Mouse (Mus musculus): ENCODE data around the gene Ptges3l. TPM values are rescaled to one million over a fixed set of nuclear protein-coding genes. Genes with fewer than 3 reads are reported as not detected.
A peak's percentile ranks its signal among the peaks of the same experiment; 100 is the strongest.
"Not testable (repeated sequence)": the region's sequence is repeated elsewhere in the genome, so short reads cannot be mapped to it uniquely, and the experiment has no call there.

The Ptges3l gene
- polyA plus RNA-seq, 1 experiment: 5.3 TPM

DNA sequence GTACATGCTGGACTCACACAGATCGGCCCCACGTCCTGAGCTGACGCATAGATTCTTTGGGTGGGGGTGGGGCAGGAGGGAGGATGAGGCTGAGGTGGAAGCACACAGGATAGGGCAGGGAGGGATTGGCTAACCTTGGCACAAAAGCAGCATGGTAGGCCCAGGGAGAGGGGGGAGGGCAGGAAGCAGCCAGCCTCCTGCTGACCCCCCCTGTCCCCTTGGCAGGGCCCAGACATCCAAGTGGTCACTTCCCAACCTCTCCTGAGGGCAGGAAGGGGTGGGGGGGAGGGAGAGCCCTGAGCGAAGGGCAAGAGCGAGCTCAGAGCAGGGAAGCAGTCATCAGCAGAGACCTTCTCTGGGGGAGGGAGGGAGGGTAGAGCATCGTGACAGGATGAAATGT is 34.6 kb upstream of the Ptges3l start:
- no peak for DNase-seq
- no peak overlapping the region for H3K4me3 ChIP-seq (replicated peaks; ENCODE audit: extremely low read depth, low read depth, low read length)
- no peak for TF ChIP-seq POLR2A (IDR thresholded peaks at IDR 0.05; ENCODE audit: borderline replicate concordance, extremely low read depth, low read depth, low read length)
- TF ChIP-seq CTCF (IDR thresholded peaks at IDR 0.05; ENCODE audit: insufficient read depth, low read length): no peak
- H3K4me1 ChIP-seq (ENCODE audit: control insufficient read depth, insufficient read depth, low read length): peaks cover 15% of the 10 kb centered on the region; the same call in 1 of the 2 replicates
- WGBS: 34% methylated on average over 6 of the region's 6 CpGs

DNA sequence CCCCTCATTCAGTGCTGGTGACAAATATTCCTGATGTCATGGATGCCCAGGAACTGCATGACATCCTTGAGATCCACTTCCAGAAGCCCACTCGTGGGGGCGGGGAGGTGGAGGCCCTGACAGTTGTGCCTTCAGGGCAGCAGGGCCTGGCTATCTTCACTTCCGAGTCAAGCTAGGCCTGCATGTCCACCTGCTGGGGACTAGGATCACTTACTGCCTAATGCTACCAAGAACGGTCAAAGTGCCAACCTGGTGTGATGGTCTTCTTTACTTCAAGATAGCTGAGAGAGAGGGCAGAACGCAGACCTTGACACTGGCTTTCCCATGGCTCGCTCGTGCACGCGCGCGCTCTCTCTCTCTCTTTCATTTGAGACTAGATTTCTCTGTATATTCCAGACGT is 33.1 kb upstream of the Ptges3l start:
- DNase-seq: no peak
- TF ChIP-seq POLR2A (IDR thresholded peaks at IDR 0.05; ENCODE audit: borderline replicate concordance, extremely low read depth, low read depth, low read length) (no peak), CTCF (IDR thresholded peaks at IDR 0.05; ENCODE audit: insufficient read depth, low read length) (no peak)
- peaks cover 11% of the 10 kb centered on the region; the same call in 1 of the 2 replicates for H3K4me1 ChIP-seq (ENCODE audit: control insufficient read depth, insufficient read depth, low read length)
- WGBS: 83% methylated on average over 12 of the region's 12 CpGs
- no peak overlapping the region for H3K4me3 ChIP-seq (replicated peaks; ENCODE audit: extremely low read depth, low read depth, low read length)

DNA sequence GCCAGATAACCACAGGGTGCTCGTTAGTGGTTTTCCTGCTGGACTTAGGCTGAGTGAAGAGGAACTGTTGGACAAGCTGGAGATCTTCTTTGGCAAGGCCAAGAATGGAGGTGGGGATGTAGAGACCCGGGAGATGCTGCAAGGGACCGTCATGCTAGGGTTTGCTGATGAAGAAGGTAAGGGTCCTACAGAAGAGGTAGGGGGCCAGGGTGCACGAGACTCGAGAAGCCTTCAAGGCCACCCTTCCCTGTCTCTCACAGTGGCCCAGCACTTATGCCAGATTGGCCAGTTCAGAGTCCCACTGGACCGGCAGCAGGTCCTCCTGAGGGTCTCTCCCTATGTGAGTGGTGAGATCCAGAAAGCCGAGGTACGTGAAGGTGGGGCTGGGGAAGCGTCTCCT is 32.5 kb upstream of the Ptges3l start:
- Histone ChIP-seq H3K4me1 (ENCODE audit: control insufficient read depth, insufficient read depth, low read length) (peaks cover 11% of the 10 kb centered on the region; the same call in 1 of the 2 replicates), H3K4me3 (replicated peaks; ENCODE audit: extremely low read depth, low read depth, low read length) (no peak overlapping the region)
- WGBS: 88% methylated on average over 9 of the region's 9 CpGs
- DNase-seq: no peak
- TF ChIP-seq POLR2A (IDR thresholded peaks at IDR 0.05; ENCODE audit: borderline replicate concordance, extremely low read depth, low read depth, low read length) (no peak), CTCF (IDR thresholded peaks at IDR 0.05; ENCODE audit: insufficient read depth, low read length) (no peak)

- Histone ChIP-seq H3K4me3 (replicated peaks; ENCODE audit: extremely low read depth, low read depth, low read length) (no peak overlapping the region), H3K4me1 (ENCODE audit: control insufficient read depth, insufficient read depth, low read length) (peaks cover 13% of the 10 kb centered on the region; the same call in 1 of the 2 replicates)
- 69% methylated on average over 7 of the region's 7 CpGs for WGBS
- TF ChIP-seq CTCF (IDR thresholded peaks at IDR 0.05; ENCODE audit: insufficient read depth, low read length) (no peak), POLR2A (IDR thresholded peaks at IDR 0.05; ENCODE audit: borderline replicate concordance, extremely low read depth, low read depth, low read length) (no peak)
- DNase-seq: no peak
Observed at GRCm38 (mm10) chr11:101455627-101456026, 30.5 kb upstream of the Ptges3l start.

- DNase-seq: no peak
- Histone ChIP-seq H3K4me1 (ENCODE audit: control insufficient read depth, insufficient read depth, low read length) (peaks cover 7% of the 10 kb centered on the region; the same call in 1 of the 2 replicates), H3K4me3 (replicated peaks; ENCODE audit: extremely low read depth, low read depth, low read length) (no peak overlapping the region)
- 53% methylated on average over 6 of the region's 6 CpGs for WGBS
- no peak for TF ChIP-seq POLR2A (IDR thresholded peaks at IDR 0.05; ENCODE audit: borderline replicate concordance, extremely low read depth, low read depth, low read length)
- no peak for TF ChIP-seq CTCF (IDR thresholded peaks at IDR 0.05; ENCODE audit: insufficient read depth, low read length)
Observed at GRCm38 (mm10) chr11:101454702-101455101, 29.6 kb upstream of the Ptges3l start.

DNA sequence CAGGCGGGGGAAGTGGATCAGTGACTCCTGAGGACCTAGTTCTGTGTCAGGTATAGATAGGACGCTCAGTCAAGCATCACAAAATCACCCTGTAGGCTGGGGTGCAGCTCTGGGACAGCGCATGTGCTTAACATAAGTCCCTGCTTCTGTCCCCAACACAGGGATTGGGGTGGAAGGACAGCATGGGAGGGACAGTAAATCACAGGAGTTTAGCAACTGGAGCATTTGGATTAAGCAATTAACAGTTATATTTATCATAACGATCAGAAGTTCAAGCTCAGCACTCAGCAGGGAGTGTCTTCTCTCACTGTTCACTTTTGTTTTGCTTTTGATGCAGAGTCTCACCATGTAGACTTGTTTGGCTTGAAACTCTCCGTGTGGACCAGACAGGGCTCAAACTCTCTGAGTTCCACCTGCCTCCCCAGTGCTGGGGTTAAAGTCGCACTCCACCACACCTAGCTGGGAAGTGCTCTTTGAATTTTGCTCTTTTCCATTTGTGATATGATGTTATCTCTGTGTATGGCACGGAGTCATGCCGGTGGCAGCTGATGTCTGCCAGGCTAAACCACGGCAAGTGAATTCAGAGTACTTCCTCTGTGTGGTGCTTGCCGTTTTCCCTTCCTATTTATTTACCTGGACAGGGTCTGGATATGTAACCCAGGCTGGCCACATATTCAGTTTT is 27.1 kb upstream of the Ptges3l start:
- 0 out of 2 replicates have a peak, but pooled peaks cover 5% of the 10 kb centered on the region for H3K4me1 ChIP-seq (ENCODE audit: control insufficient read depth, insufficient read depth, low read length)
- H3K4me3 ChIP-seq (replicated peaks; ENCODE audit: extremely low read depth, low read depth, low read length): no peak overlapping the region
- TF ChIP-seq CTCF (IDR thresholded peaks at IDR 0.05; ENCODE audit: insufficient read depth, low read length): no peak
- no peak for TF ChIP-seq POLR2A (IDR thresholded peaks at IDR 0.05; ENCODE audit: borderline replicate concordance, extremely low read depth, low read depth, low read length)
- WGBS: 47% methylated on average over 10 of the region's 10 CpGs
- DNase-seq: no peak

GRCm38 (mm10) chr11:101451536-101451935 is 26.4 kb upstream of the Ptges3l start:
- TF ChIP-seq CTCF (IDR thresholded peaks at IDR 0.05; ENCODE audit: insufficient read depth, low read length): no peak
- TF ChIP-seq POLR2A (IDR thresholded peaks at IDR 0.05; ENCODE audit: borderline replicate concordance, extremely low read depth, low read depth, low read length): no peak
- 0 out of 2 replicates have a peak, but pooled peaks cover 5% of the 10 kb centered on the region for H3K4me1 ChIP-seq (ENCODE audit: control insufficient read depth, insufficient read depth, low read length)
- DNase-seq: no peak
- no peak overlapping the region for H3K4me3 ChIP-seq (replicated peaks; ENCODE audit: extremely low read depth, low read depth, low read length)
- 85% methylated on average over 10 of the region's 10 CpGs for WGBS

- Histone ChIP-seq H3K4me3 (replicated peaks; ENCODE audit: extremely low read depth, low read depth, low read length) (no peak overlapping the region), H3K4me1 (ENCODE audit: control insufficient read depth, insufficient read depth, low read length) (0 out of 2 replicates have a peak, but pooled peaks cover 5% of the 10 kb centered on the region)
- TF ChIP-seq POLR2A (IDR thresholded peaks at IDR 0.05; ENCODE audit: borderline replicate concordance, extremely low read depth, low read depth, low read length) (no peak), CTCF (IDR thresholded peaks at IDR 0.05; ENCODE audit: insufficient read depth, low read length) (peak; percentile 46)
- WGBS: 76% methylated on average over 3 of the region's 3 CpGs
- no peak for DNase-seq
Observed at GRCm38 (mm10) chr11:101450394-101450793, 25.3 kb upstream of the Ptges3l start.

DNA sequence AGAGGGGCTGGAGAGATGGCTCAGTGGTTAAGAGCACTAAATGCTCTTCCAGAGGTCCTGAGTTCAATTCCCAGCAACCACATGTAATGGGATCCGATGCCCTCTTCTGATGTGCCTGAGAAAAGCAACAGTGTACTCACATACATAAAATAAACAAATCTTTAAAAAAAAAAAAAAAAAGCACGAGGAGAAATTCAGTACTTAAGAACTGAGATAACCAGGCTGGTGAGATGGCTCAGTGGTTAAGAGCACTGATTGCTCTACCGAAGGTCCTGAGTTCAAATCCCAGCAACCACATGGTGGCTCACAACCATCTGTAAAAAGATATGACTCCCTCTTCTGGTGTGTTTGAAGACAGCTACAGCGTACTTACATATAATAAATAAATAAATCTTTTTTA is 24.5 kb upstream of the Ptges3l start:
- H3K4me3 ChIP-seq (replicated peaks; ENCODE audit: extremely low read depth, low read depth, low read length); DNase-seq; H3K4me1 ChIP-seq (ENCODE audit: control insufficient read depth, insufficient read depth, low read length): not testable (repeated sequence)
- 50% methylated on average over 4 of the region's 4 CpGs for WGBS

- DNase-seq: no peak
- no peak for TF ChIP-seq CTCF (IDR thresholded peaks at IDR 0.05; ENCODE audit: insufficient read depth, low read length)
- no peak for TF ChIP-seq POLR2A (IDR thresholded peaks at IDR 0.05; ENCODE audit: borderline replicate concordance, extremely low read depth, low read depth, low read length)
- Histone ChIP-seq H3K4me3 (replicated peaks; ENCODE audit: extremely low read depth, low read depth, low read length) (peak overlapping the region; percentile 34), H3K4me1 (ENCODE audit: control insufficient read depth, insufficient read depth, low read length) (0 out of 2 replicates have a peak, but pooled peaks cover 5% of the 10 kb centered on the region)
- 42% methylated on average over 4 of the region's 4 CpGs for WGBS
Observed at GRCm38 (mm10) chr11:101448899-101449298, 23.8 kb upstream of the Ptges3l start.

All from lung, adult 2 months (tissue).